Mouse (Mus musculus) limb, embryonic 13.5 days (tissue): ENCODE measurements at regions not wholly inside any gene's neighbourhood (a gene's known extent, or its start where the extent isn't known, plus 50 kb on each side); places are given as distances from the start of the nearest gene placed in this dataset.

Experiments used
- ATAC-seq: fragments of 200-750 bp; cut with Nextera tagmentation; 2 replicates; pipeline ENCODE4 v1.8.0; 2017; ENCODE audit warnings: low read depth, moderate number of reproducible peaks, moderate TSS enrichment; ENCODE audit not compliant: low FRiP score
- H3K27ac ChIP-seq: fragments of 300-500 bp; sonication (generic); 2 replicates; pipeline ENCODE4 v1.5.1; 2015; ENCODE audit warnings: inconsistent platforms, mild to moderate bottlenecking, moderate library complexity
- H3K27me3 ChIP-seq: fragments of 300-500 bp; sonication (generic); 2 replicates; pipeline ENCODE4 v1.6.1; 2015; ENCODE audit warnings: mild to moderate bottlenecking, inconsistent platforms
- H3K36me3 ChIP-seq: fragments of 300-500 bp; sonication (generic); 2 replicates; pipeline ENCODE4 v1.6.1; 2015; ENCODE audit warnings: inconsistent platforms, mild to moderate bottlenecking, moderate library complexity
- H3K4me1 ChIP-seq: fragments of 300-500 bp; sonication (generic); 2 replicates; pipeline ENCODE4 v1.6.1; 2015; ENCODE audit warnings: inconsistent platforms
- H3K4me2 ChIP-seq: fragments of 300-500 bp; sonication (generic); replicated peaks from 2 replicates; pipeline ENCODE4 v1.6.1; 2015; ENCODE audit warnings: inconsistent platforms, mild to moderate bottlenecking, moderate library complexity
- H3K4me3 ChIP-seq: fragments of 300-500 bp; sonication (generic); 2 replicates; pipeline ENCODE4 v1.5.1; 2015; ENCODE audit warnings: moderate library complexity, mild to moderate bottlenecking, inconsistent platforms
- H3K9ac ChIP-seq: fragments of 300-500 bp; sonication (generic); 2 replicates; pipeline ENCODE4 v1.6.1; 2015; ENCODE audit warnings: mild to moderate bottlenecking, inconsistent platforms
- H3K9me3 ChIP-seq: fragments of 300-500 bp; sonication (generic); 2 replicates; pipeline ENCODE4 v1.6.1; 2016; ENCODE audit warnings: inconsistent platforms
- whole genome bisulfite sequencing: fragments of 180-500 bp; shearing (Covaris S2); methylation state at CpG from one replicate; pipeline ENCODE4 v1.1.7; 2015; 5-methylcytosine and 5-hydroxymethylcytosine counted together

GRCm38 (mm10) chr6:75683935-75684334 is 813.6 kb downstream of the Gm9008 start:
- Histone ChIP-seq H3K9ac (no peak overlapping the region), H3K27me3 (no peaks in the 10 kb centered on the region), H3K4me3 (no peak overlapping the region), H3K4me1 (no peaks in the 10 kb centered on the region), H3K27ac (no peak overlapping the region), H3K9me3 (no peaks in the 10 kb centered on the region), H3K36me3 (no peaks in the 10 kb centered on the region), H3K4me2 (no peak overlapping the region)
- no peak for ATAC-seq
- 36% methylated on average over 2 of the region's 2 CpGs for WGBS

- H3K27ac ChIP-seq, result no peak overlapping the region
- 74% methylated on average over 2 of the region's 2 CpGs for WGBS
- ATAC-seq, result no peak
These were observed 853.2 kb downstream of the Gm9008 start for GRCm38 (mm10) chr6:75644363-75644720.

GRCm38 (mm10) chr6:75643581-75644362 is 853.8 kb downstream of the Gm9008 start:
- H3K4me3 ChIP-seq, result no peak overlapping the region
- H3K36me3 ChIP-seq, result no peaks in the 10 kb centered on the region
- H3K9me3 ChIP-seq, result no peaks in the 10 kb centered on the region; the same call in 1 of the 2 replicates
- no peaks in the 10 kb centered on the region for H3K27me3 ChIP-seq
- H3K27ac ChIP-seq, result no peak overlapping the region
- no peaks in the 10 kb centered on the region for H3K4me1 ChIP-seq
- 69% methylated on average over 2 of the region's 2 CpGs for WGBS
- ATAC-seq, result no peak
- H3K9ac ChIP-seq, result no peak overlapping the region
- no peak overlapping the region for H3K4me2 ChIP-seq

More at GRCm38 (mm10) chr6:75644363-75644720, 853.2 kb downstream of the Gm9008 start:
- Histone ChIP-seq H3K36me3 (no peaks in the 10 kb centered on the region), H3K4me2 (no peak overlapping the region), H3K9me3 (no peaks in the 10 kb centered on the region; the same call in 1 of the 2 replicates), H3K27me3 (no peaks in the 10 kb centered on the region), H3K4me1 (no peaks in the 10 kb centered on the region), H3K4me3 (no peak overlapping the region), H3K9ac (no peak overlapping the region)

GRCm38 (mm10) chr6:75636050-75636449 is 861.5 kb downstream of the Gm9008 start:
- 70% methylated on average over 1 of the region's 1 CpGs for WGBS
- Histone ChIP-seq H3K9ac (no peak overlapping the region), H3K36me3 (no peaks in the 10 kb centered on the region), H3K4me1 (no peaks in the 10 kb centered on the region), H3K4me3 (no peak overlapping the region), H3K27ac (no peak overlapping the region), H3K9me3 (no peaks in the 10 kb centered on the region), H3K27me3 (no peaks in the 10 kb centered on the region), H3K4me2 (no peak overlapping the region)
- ATAC-seq, result no peak

GRCm38 (mm10) chr6:75602536-75603279 is 894.9 kb downstream of the Gm9008 start:
- Histone ChIP-seq H3K27me3 (no peaks in the 10 kb centered on the region), H3K9ac (no peak overlapping the region), H3K36me3 (no peaks in the 10 kb centered on the region), H3K4me2 (no peak overlapping the region), H3K9me3 (no peaks in the 10 kb centered on the region), H3K27ac (no peak overlapping the region), H3K4me1 (no peaks in the 10 kb centered on the region), H3K4me3 (no peak overlapping the region)
- WGBS, result 8% methylated on average over 11 of the region's 11 CpGs
- no peak for ATAC-seq

GRCm38 (mm10) chr6:75558431-75558830 is 939.2 kb downstream of the Gm9008 start:
- H3K36me3 ChIP-seq, result no peaks in the 10 kb centered on the region
- H3K9me3 ChIP-seq, result no peaks in the 10 kb centered on the region
- no peak overlapping the region for H3K4me2 ChIP-seq
- ATAC-seq, result no peak
- no peak overlapping the region for H3K27ac ChIP-seq
- no peak overlapping the region for H3K4me3 ChIP-seq
- 83% methylated on average over 3 of the region's 3 CpGs for WGBS
- no peaks in the 10 kb centered on the region for H3K4me1 ChIP-seq
- H3K9ac ChIP-seq, result no peak overlapping the region
- H3K27me3 ChIP-seq, result no peaks in the 10 kb centered on the region

GRCm38 (mm10) chr6:75542247-75542700 is 955.3 kb downstream of the Gm9008 start:
- 0 out of 2 replicates have a peak, but pooled peaks have one; percentile 32 for ATAC-seq
- Histone ChIP-seq H3K4me2 (no peak overlapping the region), H3K27me3 (no peaks in the 10 kb centered on the region), H3K4me1 (no peaks in the 10 kb centered on the region), H3K27ac (no peak overlapping the region), H3K36me3 (no peaks in the 10 kb centered on the region), H3K4me3 (no peak overlapping the region), H3K9ac (no peak overlapping the region), H3K9me3 (no peaks in the 10 kb centered on the region)
- WGBS, result 9% methylated on average over 1 of the region's 1 CpGs

- no peaks in the 10 kb centered on the region for H3K4me1 ChIP-seq
- H3K9ac ChIP-seq, result no peak overlapping the region
- H3K9me3 ChIP-seq, result no peaks in the 10 kb centered on the region
- no peak overlapping the region for H3K4me2 ChIP-seq
- 18% methylated on average over 3 of the region's 3 CpGs for WGBS
- H3K27me3 ChIP-seq, result no peaks in the 10 kb centered on the region
- no peaks in the 10 kb centered on the region for H3K36me3 ChIP-seq
- H3K27ac ChIP-seq, result no peak overlapping the region
- H3K4me3 ChIP-seq, result no peak overlapping the region
- no peak for ATAC-seq
These were observed 957.9 kb downstream of the Gm9008 start for GRCm38 (mm10) chr6:75539703-75540102.
